Mouse (Mus musculus): ENCODE results near the gene Trmu.

The Trmu gene

DNA sequence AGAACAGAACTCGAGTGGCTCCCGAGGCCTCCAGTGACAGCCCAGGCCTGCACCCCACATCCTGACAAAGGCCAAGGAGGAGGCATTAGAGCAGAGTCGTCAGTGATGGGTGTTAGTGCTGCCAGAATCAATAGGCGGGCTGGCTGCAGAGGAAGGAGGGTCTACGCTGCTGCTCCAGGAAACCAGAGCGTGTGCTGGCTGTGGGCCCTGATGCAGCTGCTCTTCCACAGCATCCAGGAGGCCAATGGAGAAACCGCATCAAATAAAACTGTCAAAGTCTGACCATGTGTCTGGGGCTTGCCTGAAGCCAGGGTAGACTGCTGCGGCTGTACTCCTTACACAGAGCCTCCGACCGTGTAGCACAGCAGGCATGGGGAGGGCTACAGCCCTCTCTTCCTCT, 18.0 kb downstream of the Trmu start:
- DNase-seq (ENCODE audit: low read depth, low spot score): no peak

DNA sequence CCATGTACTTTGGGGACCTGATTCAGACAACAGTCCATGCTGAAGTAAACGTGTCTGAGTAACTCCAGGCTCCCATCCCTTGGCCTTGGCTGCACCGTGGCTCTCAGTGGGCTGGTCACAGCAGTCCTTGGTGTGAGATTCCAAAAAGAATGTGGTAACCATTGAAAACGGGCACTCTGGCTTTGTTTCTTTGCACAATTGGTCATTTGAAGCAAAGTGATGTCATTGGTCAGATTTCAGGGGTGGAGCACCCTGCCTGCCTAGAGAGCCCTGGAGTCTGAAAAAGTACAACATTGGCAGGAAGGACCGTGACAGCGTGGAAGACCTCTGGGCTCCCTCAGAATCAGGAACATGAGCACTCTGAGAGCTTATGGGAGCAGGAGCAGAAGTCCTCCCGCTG, 20.3 kb downstream of the Trmu start:
- DNase-seq (ENCODE audit: low read depth, low spot score): no peak

DNA sequence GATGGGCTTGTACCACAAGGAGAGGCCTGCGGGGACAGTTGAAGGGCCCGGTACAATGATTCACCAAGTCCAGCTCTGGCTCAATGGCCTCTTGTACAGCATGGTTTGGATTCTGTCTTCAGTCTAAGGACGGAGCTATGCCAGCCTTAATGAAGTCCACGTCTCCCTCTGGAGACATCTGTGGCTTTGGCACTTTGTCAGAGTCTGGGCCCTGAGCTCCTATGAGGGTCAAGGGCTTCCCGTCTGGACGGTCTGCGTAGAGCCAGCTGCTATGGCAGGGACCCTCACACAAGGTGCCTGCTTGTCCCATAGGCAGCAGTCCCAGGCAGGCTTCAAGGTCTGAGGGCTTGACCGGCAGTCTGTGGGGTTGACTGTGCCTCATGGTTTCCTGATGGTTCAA, 21.2 kb downstream of the Trmu start:
- DNase-seq (ENCODE audit: low read depth, low spot score): no peak

DNA sequence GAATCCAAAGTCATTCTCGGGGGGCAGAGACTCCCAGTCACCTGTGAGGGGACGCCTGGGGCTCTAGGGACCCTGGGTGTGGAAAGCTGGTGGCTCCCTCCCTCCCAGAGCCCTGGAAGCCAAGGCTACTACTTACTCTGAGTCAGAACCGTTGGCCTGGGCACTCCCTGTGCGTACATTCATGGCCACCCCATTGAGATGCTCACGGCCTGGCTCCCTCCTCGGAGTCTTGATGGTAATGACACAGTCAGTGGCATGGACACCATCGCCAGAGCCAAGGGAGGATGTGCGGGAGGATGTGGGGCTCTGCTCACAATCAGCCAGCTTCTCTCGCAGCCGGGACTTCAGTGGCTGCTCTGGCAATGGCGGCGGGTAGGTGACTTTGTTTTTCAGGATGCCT, 21.7 kb downstream of the Trmu start:
- DNase-seq (ENCODE audit: low read depth, low spot score): no peak

DNA sequence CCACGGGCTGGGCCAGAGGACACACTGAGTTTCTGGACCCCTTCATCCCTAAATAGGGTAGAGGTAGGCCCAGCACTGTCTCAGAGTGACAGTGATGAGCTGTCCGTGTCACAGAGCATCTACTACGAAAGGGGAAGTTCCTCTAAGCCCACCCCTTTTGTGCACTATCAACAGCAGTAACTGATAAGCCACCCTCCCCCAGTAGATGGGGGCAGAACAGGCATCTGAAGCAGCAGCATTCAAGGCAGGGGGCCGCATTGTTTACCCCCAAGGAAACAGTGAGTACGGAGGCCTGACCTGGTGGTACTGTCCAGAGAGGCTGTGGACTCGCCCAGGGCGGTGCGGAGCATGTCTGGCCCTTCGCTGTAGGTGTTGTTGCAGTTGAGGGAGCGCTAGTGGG, 23.4 kb downstream of the Trmu start:
- DNase-seq (ENCODE audit: low read depth, low spot score): peak; percentile 58

DNA sequence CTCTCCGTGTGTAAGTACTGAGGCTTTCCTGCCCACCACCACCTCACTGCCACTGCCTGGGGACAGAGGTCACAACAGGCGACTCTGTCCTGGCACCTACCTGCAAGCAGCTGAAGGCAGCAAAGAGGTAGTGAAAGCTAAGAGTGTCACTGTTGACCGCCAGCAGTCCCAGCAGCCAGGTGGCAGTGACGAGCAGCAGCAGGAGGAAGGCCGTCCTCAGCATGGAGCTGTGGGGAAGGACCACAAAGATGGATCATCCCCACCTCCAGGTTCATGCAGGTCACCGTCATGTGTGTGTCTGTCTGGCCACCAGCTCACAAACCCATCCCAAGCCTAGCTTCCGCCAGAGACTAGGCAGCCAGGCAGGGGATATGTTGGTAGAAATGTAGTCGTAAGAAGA, 24.7 kb downstream of the Trmu start:
- peak; percentile 78 for DNase-seq (ENCODE audit: low read depth, low spot score)

DNA sequence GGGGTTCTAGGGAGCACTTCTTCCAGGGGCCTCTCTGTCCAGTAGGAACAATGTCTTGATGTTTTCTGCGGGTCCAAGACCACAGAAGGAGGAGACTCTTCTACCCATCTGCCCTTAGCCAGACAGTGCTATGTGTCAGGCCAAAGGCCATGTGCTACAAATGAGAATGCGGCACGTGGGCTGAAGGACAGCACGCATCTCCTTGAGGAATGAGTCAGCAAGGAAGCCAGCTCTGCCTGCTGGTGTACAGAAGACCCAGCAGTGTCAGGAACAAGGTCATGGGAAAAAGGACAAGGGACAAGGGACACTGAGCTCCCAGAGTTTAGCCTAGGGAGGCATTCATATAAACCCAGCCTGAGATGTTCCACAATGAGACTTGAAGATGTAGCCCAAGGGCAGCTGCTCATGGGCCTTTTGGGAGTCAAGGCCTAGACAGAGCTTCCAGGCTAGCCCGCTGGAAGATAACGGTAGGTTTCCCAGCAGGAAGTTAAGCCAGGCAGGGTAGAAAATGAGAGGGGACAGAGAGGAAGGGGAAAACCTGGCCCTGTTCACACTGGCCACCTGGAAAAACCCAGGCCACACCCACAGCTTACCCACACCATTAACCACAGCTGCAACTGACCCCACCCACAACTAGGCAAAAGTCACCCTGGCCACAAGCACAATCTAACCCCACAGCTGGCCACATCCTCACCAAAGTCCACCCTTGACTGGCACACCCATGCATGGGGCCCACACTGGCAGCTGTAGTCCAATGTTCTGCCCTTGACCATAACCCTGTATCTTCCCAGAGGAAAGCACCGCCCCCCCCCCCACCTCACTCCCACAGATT, 29.8 kb downstream of the Trmu start:
- no peak for DNase-seq (ENCODE audit: low read depth, low spot score)

DNA sequence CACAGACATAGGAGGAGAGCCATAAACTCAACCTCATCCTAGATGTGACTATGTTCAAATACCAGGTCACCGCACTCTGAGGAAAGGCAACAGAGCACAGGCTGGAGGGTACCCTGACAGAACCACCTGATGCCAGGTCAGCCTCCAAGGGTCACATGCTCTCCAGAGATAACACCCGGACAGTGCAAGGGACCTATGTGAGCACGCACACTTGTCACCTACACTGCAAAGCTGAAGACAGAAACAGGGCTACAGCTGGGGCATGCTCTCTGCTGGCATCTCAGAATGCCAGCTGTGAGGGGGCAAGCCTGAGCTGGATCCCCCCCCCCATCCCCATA, 30.3 kb downstream of the Trmu start:
- DNase-seq (ENCODE audit: low read depth, low spot score): no peak

DNA sequence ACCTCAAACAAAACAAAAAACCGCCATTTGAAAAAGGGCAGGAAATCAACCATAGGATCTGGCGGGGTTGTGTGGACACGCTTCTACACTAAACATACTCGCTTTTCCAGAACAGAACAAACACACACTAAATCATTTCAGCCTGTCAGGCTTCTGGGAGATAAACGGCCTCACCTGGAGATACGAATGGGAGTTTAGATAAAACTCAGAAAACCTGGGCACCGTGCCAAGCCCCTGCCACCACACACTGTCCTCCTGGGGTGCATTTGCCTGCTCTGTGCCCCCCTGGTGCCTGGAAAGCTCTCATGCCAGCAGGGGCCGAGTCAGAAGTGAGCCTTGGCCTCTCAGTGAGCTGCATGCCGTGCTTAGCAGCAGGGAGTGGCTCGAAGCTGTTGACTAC, 30.8 kb downstream of the Trmu start:
- no peak for DNase-seq (ENCODE audit: low read depth, low spot score)

DNA sequence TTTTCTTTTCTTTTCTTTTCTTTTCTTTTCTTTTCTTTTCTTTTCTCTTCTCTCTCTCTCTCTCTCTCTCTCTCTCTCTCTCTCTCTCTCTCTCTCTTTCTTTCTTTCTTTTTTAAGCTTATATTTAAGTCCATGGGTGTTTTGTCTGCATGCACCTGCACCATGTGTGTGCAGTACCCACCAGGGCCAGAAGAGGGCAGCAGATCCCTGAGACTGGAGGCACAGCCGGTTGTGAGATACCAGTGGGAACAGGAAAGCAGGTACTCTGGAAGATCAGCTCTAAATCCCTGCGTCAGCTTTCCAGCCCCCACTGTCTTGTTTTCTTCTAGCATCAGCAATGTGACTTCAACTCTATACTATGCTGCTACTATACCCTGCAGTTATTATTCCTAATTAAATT, 34.5 kb downstream of the Trmu start:
- DNase-seq (ENCODE audit: low read depth, low spot score): peak; percentile 75

DNA sequence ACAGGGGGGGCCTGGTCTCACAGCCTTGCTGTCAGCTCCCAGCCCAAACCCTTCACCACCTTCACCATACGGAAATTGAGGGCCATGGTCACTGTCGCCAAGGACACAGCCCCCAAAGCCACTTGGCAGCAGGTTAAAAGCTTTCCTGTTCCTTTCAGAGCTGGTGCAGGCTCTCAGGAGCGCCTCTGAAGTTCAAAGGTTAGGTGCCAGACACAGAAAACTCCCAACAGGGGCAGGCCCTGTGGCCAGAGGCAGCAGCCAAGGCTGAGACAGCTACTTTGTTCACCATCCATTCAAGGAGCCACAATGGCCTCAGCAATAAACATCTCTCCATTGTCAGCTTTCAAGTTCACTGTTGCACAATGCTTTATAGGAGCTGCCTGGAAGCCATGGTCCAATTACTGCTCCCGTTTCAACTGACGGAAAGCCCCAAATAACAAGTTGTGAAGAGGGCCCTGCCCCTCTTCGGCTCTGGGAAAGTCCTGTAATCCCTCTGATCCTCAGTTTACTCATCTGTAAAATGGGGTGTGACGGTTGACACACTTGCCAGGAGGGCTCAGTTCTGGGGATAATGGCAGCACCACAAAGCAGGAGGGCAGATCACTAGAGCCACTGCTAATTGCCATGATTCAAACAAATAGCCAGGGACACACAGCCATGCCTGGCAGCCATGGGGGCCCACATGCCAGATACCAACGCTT, 40.2 kb downstream of the Trmu start:
- no peak for DNase-seq (ENCODE audit: low read depth, low spot score)

DNA sequence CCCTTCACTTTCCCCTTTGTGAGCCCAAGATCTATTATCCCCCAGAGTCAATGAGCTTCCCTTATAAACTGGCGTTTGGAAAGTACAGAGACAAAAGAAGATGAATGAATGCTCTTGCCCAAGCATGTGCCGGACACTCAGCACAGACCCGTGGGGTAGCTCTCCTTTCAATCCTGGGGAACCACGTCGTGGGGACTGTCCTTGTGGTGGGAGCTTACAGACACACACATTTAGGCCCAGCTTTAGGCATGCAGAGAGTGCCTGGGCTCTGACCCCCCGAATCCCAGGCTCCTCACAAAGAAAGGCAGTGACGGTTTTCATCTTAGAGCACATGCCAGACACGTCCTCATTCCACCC, 40.8 kb downstream of the Trmu start:
- DNase-seq (ENCODE audit: low read depth, low spot score): no peak

DNA sequence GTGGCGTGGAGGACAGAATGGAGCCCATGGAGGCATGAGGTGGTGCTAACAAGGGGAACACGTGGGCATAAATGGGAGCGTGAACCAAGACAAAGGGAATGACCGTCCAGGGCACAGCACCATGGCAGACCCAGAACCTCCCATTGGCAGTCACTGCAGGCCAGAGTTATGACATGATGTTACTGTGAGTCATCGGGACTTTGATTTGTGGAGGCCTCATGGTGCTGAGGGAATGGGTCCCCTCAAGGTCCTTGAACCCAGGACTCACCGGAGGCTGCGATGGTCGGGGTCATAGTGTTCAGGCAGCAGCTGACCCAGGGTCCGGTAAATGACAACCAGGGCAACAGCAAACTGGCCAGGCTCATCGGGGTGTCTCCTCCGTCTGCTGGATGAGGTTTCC, 42.7 kb downstream of the Trmu start:
- no peak for DNase-seq (ENCODE audit: low read depth, low spot score)

DNA sequence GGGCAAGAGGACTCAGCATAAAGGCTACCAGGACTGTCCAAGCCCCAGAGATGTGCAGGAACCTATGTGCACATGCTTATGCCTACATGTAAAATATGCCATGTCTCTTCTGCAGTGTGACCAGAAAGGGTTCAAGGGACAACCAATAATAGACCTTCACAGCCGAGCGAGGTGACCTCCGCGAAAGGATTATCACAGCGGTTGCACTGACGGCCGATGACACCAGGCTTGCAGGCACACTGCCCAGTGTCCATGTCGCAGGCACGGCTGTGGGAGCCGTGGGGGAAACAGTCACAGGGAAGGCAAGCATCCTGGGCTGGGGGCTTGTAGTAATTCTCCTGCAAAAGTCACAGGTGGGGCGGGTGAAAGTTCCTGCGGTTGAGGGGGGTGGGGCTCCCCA, 49.0 kb downstream of the Trmu start:
- no peak for DNase-seq (ENCODE audit: low read depth, low spot score)

DNA sequence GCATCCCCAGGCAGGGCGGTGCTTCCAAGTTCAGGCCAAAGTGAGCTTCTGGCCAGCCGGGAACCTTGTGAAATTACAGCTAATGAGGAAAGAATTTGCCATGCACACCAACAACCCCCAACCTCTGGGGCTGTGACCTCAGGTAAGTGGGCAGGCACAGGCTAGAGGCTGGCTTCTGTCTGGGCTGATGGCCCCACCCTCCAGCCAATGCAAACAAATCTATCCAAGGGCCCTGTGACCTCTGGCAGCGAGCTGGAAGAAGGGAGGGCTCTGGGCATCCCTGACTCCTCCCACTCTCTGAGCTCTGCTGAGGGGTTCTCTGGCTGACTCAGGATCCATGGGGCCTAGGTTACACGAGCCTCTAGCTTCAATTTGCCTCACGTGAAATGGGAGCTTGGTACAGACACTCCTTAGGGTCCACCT, 56.5 kb downstream of the Trmu start:
- no peak for DNase-seq (ENCODE audit: low read depth, low spot score)
